Comparison of ENCODE assay signal across 9 mouse cellular contexts in the genomic region with DNA sequence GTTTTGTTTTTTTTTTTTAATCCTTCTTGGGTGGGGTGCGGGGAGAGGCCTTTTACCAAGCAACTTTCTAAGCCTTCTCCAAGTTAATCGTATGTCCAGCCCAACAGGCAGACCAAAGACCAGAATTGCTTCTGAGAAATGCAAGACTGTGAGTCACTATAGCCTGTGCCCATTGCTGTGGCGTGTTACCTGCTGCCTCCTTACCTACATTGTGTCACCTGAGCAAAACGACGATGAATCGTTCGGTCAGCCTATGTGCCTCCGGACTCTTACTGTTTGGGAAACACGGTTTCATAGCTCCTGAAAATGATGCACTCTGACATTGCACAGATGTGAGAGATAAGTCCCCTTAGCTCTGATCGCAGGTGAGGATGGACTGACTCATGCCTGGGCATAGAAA. TPM values are rescaled to one million over a fixed set of nuclear protein-coding genes. Genes with fewer than 3 reads are reported as not detected.
DNase-seq lines count a peak whose midpoint lies in the region; ATAC-seq and TF ChIP-seq lines count a peak whose summit lies in the region.
"Had no signal": no experiment of that assay in that cellular context is flagged by ENCODE, and none has a peak within 500 bp of the region (broad histone marks: within the 10 kb centered on the region; RNA-seq: fewer than 3 reads in every experiment).

No protein-coding gene starts in this region.

- H3K36me3 ChIP-seq in megakaryocyte, embryonic 14.5 days (replicated peaks; ENCODE audit: low read length) = no peaks in the 10 kb centered on the region
- H3K36me3 ChIP-seq in limb, embryonic 13.5 days = no peaks in the 10 kb centered on the region
- H3K36me3 ChIP-seq in stomach, postnatal 0 days (ENCODE audit: control insufficient read depth, insufficient read depth, low read length) = no peaks in the 10 kb centered on the region

- peaks cover 24% of the 10 kb centered on the region for H3K4me1 ChIP-seq in megakaryocyte, embryonic 14.5 days
- H3K4me1 ChIP-seq in limb, embryonic 13.5 days = peaks cover 7% of the 10 kb centered on the region; the same call in 1 of the 2 replicates
- no peaks in the 10 kb centered on the region for H3K4me1 ChIP-seq in stomach, postnatal 0 days (replicated peaks; ENCODE audit: control insufficient read depth, insufficient read depth)

- ATAC-seq in CD4-positive, CD25-positive, alpha-beta regulatory T cell, adult 4 months = no peak
- no peak for ATAC-seq in megakaryocyte, adult 5-6 weeks (ENCODE audit: poor library complexity, severe bottlenecking)
- no peak for ATAC-seq in limb, embryonic 13.5 days (ENCODE audit: low FRiP score, low read depth)
- peak; percentile 61 for ATAC-seq in stomach, postnatal 0 days (ENCODE audit: low FRiP score, low TSS enrichment)
- ATAC-seq in erythroid progenitor cell, adult 5-6 weeks (replicated peaks; ENCODE audit: low FRiP score, poor library complexity, severe bottlenecking) = no peak

- no peak for TF ChIP-seq CTCF in stomach, postnatal 0 days (IDR thresholded peaks at IDR 0.05; ENCODE audit: low read depth)

- peak; percentile 1 for DNase-seq in CD4-positive, CD25-positive, alpha-beta regulatory T cell, adult 2 months (ENCODE audit: low read depth, low spot score)
- DNase-seq in stomach, postnatal 0 days (ENCODE audit: low spot score) = peak; percentile 62
- no peak for DNase-seq in left cerebral cortex, adult 18-20 months (ENCODE audit: low spot score in 2 of 2)
- DNase-seq: adrenal gland, adult 2 months had no signal

- peaks cover 48% of the 10 kb centered on the region for H3K27me3 ChIP-seq in megakaryocyte, embryonic 14.5 days (replicated peaks)
- H3K27me3 ChIP-seq in limb, embryonic 13.5 days = peaks cover 24% of the 10 kb centered on the region
- H3K27me3 ChIP-seq in stomach, postnatal 0 days (ENCODE audit: control insufficient read depth, insufficient read depth, low read length) = no peaks in the 10 kb centered on the region

- H3K9ac ChIP-seq in limb, embryonic 13.5 days = no peak overlapping the region
- H3K9ac ChIP-seq in stomach, postnatal 0 days (ENCODE audit: low read length) = peak overlapping the region; percentile 89

- H3K27ac ChIP-seq in limb, embryonic 13.5 days = no peak overlapping the region
- peak overlapping the region; percentile 97 for H3K27ac ChIP-seq in stomach, postnatal 0 days (replicated peaks)

- peak overlapping the region; percentile 94 for H3K4me2 ChIP-seq in limb, embryonic 13.5 days (replicated peaks)
- H3K4me2 ChIP-seq in stomach, postnatal 0 days (replicated peaks; ENCODE audit: low read depth) = peak overlapping the region; percentile 77

- TF ChIP-seq EP300 in stomach, postnatal 0 days (optimal IDR thresholded peaks at IDR 0.05) = no peak

- no peaks in the 10 kb centered on the region for H3K9me3 ChIP-seq in megakaryocyte, embryonic 14.5 days
- H3K9me3 ChIP-seq in limb, embryonic 13.5 days = no peaks in the 10 kb centered on the region
- no peaks in the 10 kb centered on the region for H3K9me3 ChIP-seq in stomach, postnatal 0 days (ENCODE audit: control insufficient read depth, low read length)

- H3K4me3 ChIP-seq in megakaryocyte, embryonic 14.5 days (replicated peaks) = peak overlapping the region; percentile 54
- peak overlapping the region; percentile 77 for H3K4me3 ChIP-seq in limb, embryonic 13.5 days
- H3K4me3 ChIP-seq in stomach, postnatal 0 days (ENCODE audit: low read depth, low read length) = peak overlapping the region; percentile 95

- WGBS in limb, embryonic 13.5 days = 9% methylated on average over 10 of the region's 10 CpGs
- 12% methylated on average over 10 of the region's 10 CpGs for WGBS in stomach, postnatal 0 days

RNA-seq across cellular contexts. Expression of gene Pawr, which starts 1.0 kb away (rescaled TPM):
- not detected for polyA plus RNA-seq in CD4-positive, CD25-positive, alpha-beta regulatory T cell, adult 4 months (2017; shearing (Covaris generic))
- 2.2 and 4.3 TPM in 2 replicates for polyA plus RNA-seq in megakaryocyte, embryonic 14.5 days (2012; ENCODE audit: insufficient read depth, low replicate concordance)
- not detected in 2 replicates for total RNA-seq in megakaryocyte, adult 5-6 weeks (2015)
- 0.07 TPM in 1 of 2 replicates, not detected in the other for total RNA-seq in megakaryocyte, adult 5-6 weeks (2017)
- polyA plus RNA-seq in limb, embryonic 13.5 days (2015; fragmentation: Nextera tagmentation; extraction: Ambion mirVana) = 2.2 and 2.8 TPM in 2 replicates
- polyA plus RNA-seq in stomach, postnatal 0 days (2015; fragmentation: Nextera tagmentation; extraction: Ambion mirVana) = 14.7 and 18.5 TPM in 2 replicates
- not detected in 2 replicates for total RNA-seq in erythroid progenitor cell, adult 5-6 weeks (2015; ENCODE audit: low replicate concordance)
- total RNA-seq in erythroid progenitor cell, adult 5-6 weeks (2017; ENCODE audit: low replicate concordance) = 0.77 TPM in 1 of 2 replicates, not detected in the other
- 1 to 10 TPM; 3.7 to 3.8 TPM for total RNA-seq in left cerebral cortex, adult 18-20 months (2021)

Comparison
In these comparisons a context has a peak if more than half of its experiments do, and no peak if none do; other contexts are left out.
1. DNase-seq: peak in CD4-positive, CD25-positive, alpha-beta regulatory T cell, adult 2 months (single experiment) and stomach, postnatal 0 days (single experiment); none in left cerebral cortex, adult 18-20 months (0 of 2).
2. Peak in every context shown above with its lines, with median percentiles within 50 percentile points of each other: H3K4me3 ChIP-seq.